Mouse (Mus musculus) lung, postnatal 0 days (tissue): ENCODE data around the gene Pou5f1.

Experiments
- CTCF ChIP-seq: IDR thresholded peaks from 2 replicates; pipeline ENCODE4 v1.5.1; 2016; ENCODE audit warnings: antibody characterized with exemption, mild to moderate bottlenecking
- EP300 ChIP-seq: IDR thresholded peaks from 2 replicates; pipeline ENCODE4 v1.6.1; 2016; ENCODE audit warnings: antibody characterized with exemption, mild to moderate bottlenecking, control low read depth

- TF ChIP-seq CTCF: no peak
- no peak for TF ChIP-seq EP300
Measured at GRCm38 (mm10) chr17:35543412-35543861, 37.6 kb downstream of the Pou5f1 start.
